Mouse (Mus musculus) limb, embryonic 14.5 days (tissue): ENCODE data around the gene Pdss2. TPM values are rescaled to one million over a fixed set of nuclear protein-coding genes. Genes with fewer than 3 reads are reported as not detected.

ENCODE experiments used
- ATAC-seq: fragments of 200-750 bp; cut with Nextera tagmentation; 2 replicates; pipeline ENCODE4 v1.8.0; 2017; ENCODE audit warnings: low read depth, moderate number of reproducible peaks, moderate TSS enrichment; ENCODE audit not compliant: low FRiP score
- DNase-seq: peaks from one replicate; pipeline ENCODE4 v3.0.0-alpha.2; 2015; ENCODE audit warnings: low spot score
- H3K27ac ChIP-seq: fragments of 300-500 bp; sonication (generic); replicated peaks from 2 replicates; pipeline ENCODE4 v1.5.1; 2014; ENCODE audit warnings: low read depth, mild to moderate bottlenecking, low read length, moderate library complexity, mixed read lengths
- H3K27me3 ChIP-seq: fragments of 300-500 bp; sonication (generic); 2 replicates; pipeline ENCODE4 v1.6.1; 2014; ENCODE audit warnings: low read length, mixed read lengths; ENCODE audit not compliant: control insufficient read depth, insufficient read depth
- H3K36me3 ChIP-seq: fragments of 300-500 bp; sonication (generic); 2 replicates; pipeline ENCODE4 v1.6.1; 2014; ENCODE audit warnings: mild to moderate bottlenecking, low read length, moderate library complexity, mixed read lengths; ENCODE audit not compliant: control insufficient read depth, insufficient read depth
- H3K4me1 ChIP-seq: fragments of 300-500 bp; sonication (generic); 2 replicates; pipeline ENCODE4 v1.6.1; 2014; ENCODE audit warnings: antibody characterized with exemption, low read length, mixed read lengths; ENCODE audit not compliant: control insufficient read depth, insufficient read depth
- H3K4me2 ChIP-seq: fragments of 300-500 bp; sonication (generic); replicated peaks from 2 replicates; pipeline ENCODE4 v1.6.1; 2014; ENCODE audit warnings: low read depth, mild to moderate bottlenecking, low read length, moderate library complexity; ENCODE audit not compliant: severe bottlenecking
- H3K4me3 ChIP-seq: fragments of 300-500 bp; sonication (generic); replicated peaks from 2 replicates; pipeline ENCODE4 v1.5.1; 2014; ENCODE audit warnings: low read length
- H3K9ac ChIP-seq: fragments of 300-500 bp; sonication (generic); 2 replicates; pipeline ENCODE4 v1.6.1; 2014; ENCODE audit warnings: mild to moderate bottlenecking, low read depth, low read length, moderate library complexity; ENCODE audit not compliant: severe bottlenecking
- H3K9me3 ChIP-seq: fragments of 300-500 bp; sonication (generic); 2 replicates; pipeline ENCODE4 v1.6.1; 2016; ENCODE audit warnings: low read length; ENCODE audit not compliant: control insufficient read depth
- POLR2A ChIP-seq: fragments of 200-500 bp; IDR thresholded peaks from 2 replicates; pipeline ENCODE4 v1.8.0; 2012; ENCODE audit warnings: inconsistent platforms, mild to moderate bottlenecking, moderate library complexity, borderline replicate concordance; ENCODE audit not compliant: insufficient read depth, insufficient read length; ENCODE audit errors: extremely low read depth
- WGBS: fragments of 180-500 bp; shearing (Covaris S2); extraction: QIAGEN DNeasy Blood & Tissue Kit; methylation state at CpG from one replicate; pipeline ENCODE4 v1.1.7; 2014; 5-methylcytosine and 5-hydroxymethylcytosine counted together
- polyA plus RNA-seq, 2 experiments: library from polyadenylated mRNA; depleted of rRNA in 1 of 2; stranded (reverse) in 1 of 2; unstranded in 1 of 2; fragments of >200 nt; fragmentation: Nextera tagmentation in 1 of 2; extraction: Ambion mirVana in 1 of 2; gene quantifications; 2 replicates each; pipeline versions ENCODE4 v1.2.1 to v1.2.3; 2012 to 2014

Gene Pdss2
- polyA plus RNA-seq, 2 experiments = 8.8 to 10.1 TPM

DNA sequence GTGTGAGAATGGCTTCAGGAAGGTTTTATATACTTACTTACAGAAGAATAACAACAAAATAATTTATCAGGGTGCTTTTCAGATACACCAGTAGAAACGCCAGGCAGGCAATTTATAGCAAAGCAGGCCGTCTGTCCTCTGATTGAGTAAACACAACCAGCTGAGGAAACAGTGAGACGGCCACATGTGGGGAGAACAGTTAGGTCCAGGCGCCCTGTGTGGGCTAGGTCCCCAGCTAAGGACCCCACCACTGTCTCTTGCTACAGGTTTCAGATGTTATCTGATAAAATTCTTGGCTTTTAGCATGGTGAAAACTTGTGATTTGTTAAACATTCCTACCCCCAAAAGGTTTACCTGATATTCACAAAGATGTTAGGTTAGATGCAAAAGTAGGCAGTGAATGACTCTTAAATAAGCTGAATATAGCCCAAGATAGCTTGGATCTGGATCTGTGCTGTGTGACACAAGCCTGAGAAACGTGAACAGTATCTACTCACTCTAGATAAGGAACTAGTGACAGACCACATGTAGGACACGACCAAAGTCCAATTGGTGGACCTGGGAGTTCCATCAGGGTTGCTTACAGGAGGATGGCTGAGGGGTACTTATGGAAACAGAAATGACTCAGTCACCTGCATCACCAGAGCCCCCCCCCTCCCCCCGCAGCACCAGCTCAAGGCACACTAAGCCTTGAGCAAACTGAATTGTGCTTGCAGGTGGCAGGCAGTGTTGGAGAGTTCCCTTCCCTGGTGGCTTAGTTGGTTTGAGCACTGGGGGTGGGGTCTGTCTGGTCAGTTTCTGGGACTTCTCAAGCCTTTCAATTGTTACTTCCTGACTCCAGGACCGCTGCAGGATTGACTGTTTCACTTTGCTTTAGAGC, 56.2 kb downstream of the Pdss2 start:
- DNase-seq (no peak), ATAC-seq (no peak)
- no peak overlapping the region for H3K9ac ChIP-seq
- no peak overlapping the region for H3K27ac ChIP-seq
- H3K9me3 ChIP-seq = no peaks in the 10 kb centered on the region
- H3K4me3 ChIP-seq = no peak overlapping the region
- no peaks in the 10 kb centered on the region for H3K27me3 ChIP-seq
- 49% methylated on average over 8 of the region's 8 CpGs for WGBS
- no peaks in the 10 kb centered on the region for H3K36me3 ChIP-seq
- H3K4me2 ChIP-seq = no peak overlapping the region
- H3K4me1 ChIP-seq = peaks cover 6% of the 10 kb centered on the region; the same call in 1 of the 2 replicates
- TF ChIP-seq POLR2A = no peak

- no peaks in the 10 kb centered on the region for H3K9me3 ChIP-seq
- H3K36me3 ChIP-seq = no peaks in the 10 kb centered on the region
- H3K27me3 ChIP-seq = no peaks in the 10 kb centered on the region
- TF ChIP-seq POLR2A = no peak
- no peak overlapping the region for H3K9ac ChIP-seq
- peak; percentile 55; the same call in 1 of the 2 replicates for ATAC-seq
- WGBS = 56% methylated on average over 5 of the region's 5 CpGs
- no peak overlapping the region for H3K4me3 ChIP-seq
- peaks cover 14% of the 10 kb centered on the region for H3K4me1 ChIP-seq
- peak; percentile 67 for DNase-seq
- H3K4me2 ChIP-seq = no peak overlapping the region
- peak overlapping the region; percentile 9; the same call in 1 of the 2 replicates for H3K27ac ChIP-seq
Observed at GRCm38 (mm10) chr10:43279637-43280288, 58.5 kb downstream of the Pdss2 start.

DNA sequence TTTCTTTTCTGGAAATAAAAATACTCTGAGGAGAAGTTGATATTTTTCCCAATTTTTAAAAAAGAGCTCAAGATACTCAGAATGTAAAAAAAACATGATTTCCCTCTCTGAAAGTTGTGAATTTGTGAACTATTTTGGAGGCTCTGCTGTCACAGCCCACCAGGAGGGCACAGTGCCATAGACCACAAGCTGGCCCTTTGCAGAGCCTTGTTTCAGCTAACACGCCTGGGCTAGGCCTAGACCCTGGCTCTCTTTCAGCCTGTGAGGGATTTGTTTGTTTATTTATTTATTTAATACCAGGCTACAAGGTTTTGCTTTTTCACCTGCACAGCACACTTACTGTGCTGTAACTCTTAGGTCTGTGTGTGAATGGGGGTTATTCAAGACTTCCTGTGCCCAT, 64.3 kb downstream of the Pdss2 start:
- H3K9me3 ChIP-seq = no peaks in the 10 kb centered on the region
- 63% methylated on average over 1 of the region's 1 CpGs for WGBS
- H3K9ac ChIP-seq = no peak overlapping the region
- no peaks in the 10 kb centered on the region for H3K27me3 ChIP-seq
- no peaks in the 10 kb centered on the region for H3K36me3 ChIP-seq
- DNase-seq (peak; percentile 7), ATAC-seq (no peak)
- peaks cover 14% of the 10 kb centered on the region for H3K4me1 ChIP-seq
- no peak overlapping the region for H3K27ac ChIP-seq
- no peak overlapping the region for H3K4me2 ChIP-seq
- H3K4me3 ChIP-seq = no peak overlapping the region
- no peak for TF ChIP-seq POLR2A

GRCm38 (mm10) chr10:43290638-43291230, 69.4 kb downstream of the Pdss2 start:
- no peak for TF ChIP-seq POLR2A
- Histone ChIP-seq H3K9ac (no peak overlapping the region), H3K36me3 (no peaks in the 10 kb centered on the region), H3K27me3 (no peaks in the 10 kb centered on the region; the same call in 1 of the 2 replicates), H3K4me3 (no peak overlapping the region), H3K4me1 (peaks cover 2% of the 10 kb centered on the region), H3K4me2 (no peak overlapping the region), H3K9me3 (no peaks in the 10 kb centered on the region), H3K27ac (no peak overlapping the region)
- ATAC-seq = no peak
- 32% methylated on average over 2 of the region's 2 CpGs for WGBS
- DNase-seq = no peak

- 83% methylated on average over 2 of the region's 2 CpGs for WGBS
- Histone ChIP-seq H3K4me3 (no peak overlapping the region), H3K27ac (no peak overlapping the region), H3K27me3 (no peaks in the 10 kb centered on the region; the same call in 1 of the 2 replicates), H3K9ac (no peak overlapping the region), H3K9me3 (no peaks in the 10 kb centered on the region), H3K36me3 (no peaks in the 10 kb centered on the region), H3K4me2 (no peak overlapping the region), H3K4me1 (no peaks in the 10 kb centered on the region; the same call in none of the 2 replicates)
- ATAC-seq (no peak), DNase-seq (no peak)
- TF ChIP-seq POLR2A = no peak
Observed at GRCm38 (mm10) chr10:43291333-43291736, 70.0 kb downstream of the Pdss2 start.
